Mouse (Mus musculus): ENCODE results near the gene Cpeb2.

Gene Cpeb2

GRCm38 (mm10) chr5:43239141-43239835, 6.3 kb downstream of the Cpeb2 start:
- no peak for DNase-seq

GRCm38 (mm10) chr5:43240729-43241128, 7.8 kb downstream of the Cpeb2 start:
- no peak for DNase-seq

GRCm38 (mm10) chr5:43246236-43246635, 13.3 kb downstream of the Cpeb2 start:
- no peak for DNase-seq

- no peak for DNase-seq
Measured at GRCm38 (mm10) chr5:43246954-43247353, 14.0 kb downstream of the Cpeb2 start.

GRCm38 (mm10) chr5:43248001-43248430, 15.0 kb downstream of the Cpeb2 start:
- DNase-seq, result no peak

GRCm38 (mm10) chr5:43257490-43257889, 24.5 kb downstream of the Cpeb2 start:
- DNase-seq, result no peak

GRCm38 (mm10) chr5:43258472-43259142, 25.6 kb downstream of the Cpeb2 start:
- DNase-seq, result peak; percentile 31 to 66

- DNase-seq, result no peak
Measured at GRCm38 (mm10) chr5:43261814-43262213, 28.8 kb downstream of the Cpeb2 start.

- no peak for DNase-seq
Measured at GRCm38 (mm10) chr5:43263951-43264350, 31.0 kb downstream of the Cpeb2 start.

- no peak for DNase-seq
Measured at GRCm38 (mm10) chr5:43264696-43265095, 31.7 kb downstream of the Cpeb2 start.

- DNase-seq, result no peak
Measured at GRCm38 (mm10) chr5:43277982-43278381, 45.0 kb downstream of the Cpeb2 start.

GRCm38 (mm10) chr5:43279774-43280173, 46.8 kb downstream of the Cpeb2 start:
- no peak for DNase-seq

- no peak for DNase-seq
Measured at GRCm38 (mm10) chr5:43285756-43286155, 52.8 kb downstream of the Cpeb2 start.

GRCm38 (mm10) chr5:43289752-43290446, 56.9 kb downstream of the Cpeb2 start:
- no peak for DNase-seq

GRCm38 (mm10) chr5:43293136-43293535, 60.2 kb downstream of the Cpeb2 start:
- no peak for DNase-seq

- peak; percentile 17 to 33 for DNase-seq
Measured at GRCm38 (mm10) chr5:43297459-43297858, 64.5 kb downstream of the Cpeb2 start.

- no peak for DNase-seq
Measured at GRCm38 (mm10) chr5:43298975-43299374, 66.0 kb downstream of the Cpeb2 start.

- DNase-seq, result no peak
Measured at GRCm38 (mm10) chr5:43300076-43300475, 67.1 kb downstream of the Cpeb2 start.

- no peak for DNase-seq
Measured at GRCm38 (mm10) chr5:43300979-43301378, 68.0 kb downstream of the Cpeb2 start.

- peak; percentile 52 to 53 for DNase-seq
Measured at GRCm38 (mm10) chr5:43303504-43303903, 70.5 kb downstream of the Cpeb2 start.

GRCm38 (mm10) chr5:43305449-43305848, 72.5 kb downstream of the Cpeb2 start:
- DNase-seq, result no peak

GRCm38 (mm10) chr5:43309961-43310360, 77.0 kb downstream of the Cpeb2 start:
- DNase-seq, result no peak

GRCm38 (mm10) chr5:43324311-43324862, 91.4 kb downstream of the Cpeb2 start:
- no peak for DNase-seq

Measured in cerebellum, postnatal 14 days (tissue).